Mouse (Mus musculus) heart, adult 2 months (tissue): ENCODE measurements around the gene Napb. TPM values are rescaled to one million over a fixed set of nuclear protein-coding genes. Genes with fewer than 3 reads are reported as not detected.

ENCODE experiments used
- DNase-seq, 2 experiments: peaks; one replicate each; pipeline ENCODE4 v3.0.0; 2021
- H3K27ac ChIP-seq: fragments of 200-600 bp; 2 replicates; pipeline ENCODE4 v1.8.1; 2022
- H3K27me3 ChIP-seq: fragments of 200-500 bp; 2 replicates; pipeline ENCODE4 v1.6.1; 2012; ENCODE audit warnings: mild to moderate bottlenecking, low read length, inconsistent platforms, mixed read lengths; ENCODE audit not compliant: control insufficient read depth, insufficient read depth
- H3K36me3 ChIP-seq: fragments of 200-500 bp; 2 replicates; pipeline ENCODE4 v1.6.1; 2012; ENCODE audit warnings: low read length, inconsistent platforms; ENCODE audit not compliant: control insufficient read depth, insufficient read depth
- H3K4me1 ChIP-seq: fragments of 200-500 bp; 2 replicates; pipeline ENCODE4 v1.6.1; 2011; ENCODE audit warnings: low read length; ENCODE audit not compliant: control insufficient read depth, insufficient read depth
- H3K4me3 ChIP-seq: fragments of 200-600 bp; 2 replicates; pipeline ENCODE4 v1.8.1; 2022
- H3K79me2 ChIP-seq: fragments of 200-500 bp; replicated peaks from 2 replicates; pipeline ENCODE4 v1.6.1; 2012; ENCODE audit warnings: mild to moderate bottlenecking, inconsistent platforms, low read length, moderate library complexity, mixed read lengths; ENCODE audit not compliant: control insufficient read depth, insufficient read depth
- H3K9ac ChIP-seq: fragments of 200-500 bp; 2 replicates; pipeline ENCODE4 v1.6.1; 2012; ENCODE audit warnings: low read depth, mild to moderate bottlenecking, control low read depth, inconsistent platforms, low read length, mixed read lengths
- CTCF ChIP-seq: fragments of 200-600 bp; IDR thresholded peaks from 2 replicates; pipeline ENCODE4 v1.8.1; 2022; ENCODE audit warnings: antibody characterized with exemption, mild to moderate bottlenecking, moderate library complexity
- EP300 ChIP-seq: fragments of 200-500 bp; IDR thresholded peaks from 2 replicates; pipeline ENCODE4 v1.6.1; 2011; ENCODE audit warnings: low read depth, low read length, control low read depth; ENCODE audit not compliant: insufficient read depth
- POLR2A ChIP-seq: fragments of 200-500 bp; IDR thresholded peaks from 2 replicates; pipeline ENCODE4 v1.6.1; 2011; ENCODE audit warnings: mild to moderate bottlenecking, low read depth, low read length, control low read depth; ENCODE audit not compliant: insufficient read depth
- WGBS: fragments of 180-500 bp; shearing (Covaris S2); methylation state at CpG from one replicate; pipeline ENCODE4 v1.1.7; 2018; 5-methylcytosine and 5-hydroxymethylcytosine counted together
- intact Hi-C: fragments of 180-260 bp; cut with DNase I; formaldehyde crosslinking; loops from one replicate; pipeline ENCODE4 v1.15.1; 2025
- polyA plus RNA-seq: library from polyadenylated mRNA; depleted of rRNA; stranded (reverse); fragments of >200 nt; gene quantifications from 2 replicates; pipeline ENCODE4 v1.2.3, GENCODE M21; 2012; rRNA removed
- total RNA-seq, 2 experiments: library from RNA; stranded (reverse); gene quantifications; 2 replicates each; pipeline ENCODE4 v1.2.3; 2021

Napb gene
- total and polyA plus RNA-seq, 3 experiments: 0.88 to 1.3 (median 1.1) TPM

- Histone ChIP-seq H3K4me3 (peak within 1 kb of the TSS; percentile 77), H3K27me3 (no peaks in the 10 kb centered on the region), H3K27ac (peak within 1 kb of the TSS; percentile 82), H3K36me3 (no peaks in the 10 kb centered on the region), H3K79me2 (no peaks in the 10 kb centered on the region; the same call in 1 of the 2 replicates), H3K9ac (peak within 1 kb of the TSS; percentile 83), H3K4me1 (no peaks in the 10 kb centered on the region; the same call in 1 of the 2 replicates)
- peak; percentile 99 to 100 for DNase-seq
- intact Hi-C loops: no loop called here
- under 1% methylated on average over 58 of the region's 58 CpGs for WGBS
- TF ChIP-seq CTCF: no peak
- peak; percentile 80 for TF ChIP-seq POLR2A
- TF ChIP-seq EP300: peak; percentile 52; the same call in 1 of the 2 replicates
These were observed 59.8 kb downstream of the Napb start, which contains the start of gene Nxt1 for GRCm38 (mm10) chr2:148672199-148673096. Gene Nxt1 (plus strand): TSS chr2:148672601.

- WGBS: 95% methylated on average over 1 of the region's 1 CpGs
- Histone ChIP-seq H3K27ac (no peak overlapping the region), H3K36me3 (no peaks in the 10 kb centered on the region), H3K27me3 (no peaks in the 10 kb centered on the region), H3K4me3 (no peak overlapping the region), H3K79me2 (no peaks in the 10 kb centered on the region), H3K9ac (no peak overlapping the region), H3K4me1 (no peaks in the 10 kb centered on the region; the same call in 1 of the 2 replicates)
- intact Hi-C loops: no loop called here
- no peak for DNase-seq
- TF ChIP-seq CTCF: no peak
- TF ChIP-seq POLR2A: no peak
- no peak for TF ChIP-seq EP300
These were observed 68.8 kb downstream of the Napb start for GRCm38 (mm10) chr2:148663458-148663857.

- Histone ChIP-seq H3K36me3 (no peaks in the 10 kb centered on the region), H3K27me3 (no peaks in the 10 kb centered on the region), H3K9ac (no peak overlapping the region), H3K27ac (no peak overlapping the region), H3K4me1 (no peaks in the 10 kb centered on the region; the same call in 1 of the 2 replicates), H3K79me2 (no peaks in the 10 kb centered on the region), H3K4me3 (no peak overlapping the region)
- TF ChIP-seq POLR2A: no peak
- peak; percentile 62; the same call in 1 of the 2 replicates for TF ChIP-seq EP300
- TF ChIP-seq CTCF: peak; percentile 86
- DNase-seq: peak; percentile 62 to 74
- intact Hi-C loops: loop anchor here (1.0 to 10.0 kb wide), 5 partner anchors 52 to 850 kb away; partner anchors contain the start of gene Thbd
- WGBS: 2% methylated on average over 3 of the region's 3 CpGs
These were observed 77.3 kb downstream of the Napb start for GRCm38 (mm10) chr2:148654961-148655360.

GRCm38 (mm10) chr2:148650587-148651357 lies 81.5 kb downstream of the Napb start:
- WGBS: 46% methylated on average over 3 of the region's 3 CpGs
- H3K4me3 ChIP-seq: no peak overlapping the region
- TF ChIP-seq CTCF (no peak), POLR2A (no peak), EP300 (no peak)
- intact Hi-C loops: loop anchor here (10.0 kb wide), 1 partner anchor 846 kb away; no protein-coding TSS in a partner anchor
- H3K4me1 ChIP-seq: no peaks in the 10 kb centered on the region
- DNase-seq: no peak
- no peaks in the 10 kb centered on the region for H3K79me2 ChIP-seq
- no peaks in the 10 kb centered on the region for H3K36me3 ChIP-seq
- no peaks in the 10 kb centered on the region for H3K27me3 ChIP-seq
- H3K9ac ChIP-seq: no peak overlapping the region
- H3K27ac ChIP-seq: no peak overlapping the region

GRCm38 (mm10) chr2:148644421-148645000 lies 87.8 kb downstream of the Napb start:
- no peaks in the 10 kb centered on the region for H3K27me3 ChIP-seq
- no peaks in the 10 kb centered on the region for H3K4me1 ChIP-seq
- no peak overlapping the region for H3K27ac ChIP-seq
- H3K4me3 ChIP-seq: no peak overlapping the region
- WGBS: 84% methylated on average over 6 of the region's 6 CpGs
- no peak for DNase-seq
- no peaks in the 10 kb centered on the region for H3K36me3 ChIP-seq
- TF ChIP-seq POLR2A (no peak), EP300 (no peak), CTCF (no peak)
- intact Hi-C loops: no loop called here
- no peaks in the 10 kb centered on the region for H3K79me2 ChIP-seq
- no peak overlapping the region for H3K9ac ChIP-seq

Other genes with a start within 250 kb of the Napb start
- gene Nxt1, start 59.9 kb downstream of the Napb start, total RNA-seq: 1 to 10 TPM; 6.4 to 8.7 TPM
- 9.0 and 13.1 TPM in 2 replicates for gene Nxt1, start 59.9 kb downstream of the Napb start, polyA plus RNA-seq
- 10 to 100 TPM; 22.0 to 24.0 TPM for gene Gzf1, start 51.4 kb downstream of the Napb start, total RNA-seq
- gene Gzf1, start 51.4 kb downstream of the Napb start, polyA plus RNA-seq: 8.0 and 12.5 TPM in 2 replicates
- not detected for gene Cstl1, start 17.9 kb upstream of the Napb start, total RNA-seq
- gene Cstl1, start 17.9 kb upstream of the Napb start, polyA plus RNA-seq: not detected in 2 replicates
- gene Cst11, start 39.0 kb upstream of the Napb start, total RNA-seq: not detected
- not detected in 2 replicates for gene Cst11, start 39.0 kb upstream of the Napb start, polyA plus RNA-seq
- gene 8030411F24Rik, start 49.5 kb upstream of the Napb start, total RNA-seq: not detected
- gene 8030411F24Rik, start 49.5 kb upstream of the Napb start, polyA plus RNA-seq: not detected in 2 replicates
- gene Cst12, start 56.9 kb upstream of the Napb start, total RNA-seq: under 1 TPM in 1 of 2 experiments, not detected in 1; 0.50 TPM
- gene Cst12, start 56.9 kb upstream of the Napb start, polyA plus RNA-seq: 0.67 TPM in 1 of 2 replicates, not detected in the other
- gene Cst8, start 66.3 kb upstream of the Napb start, total RNA-seq: not detected
- not detected in 2 replicates for gene Cst8, start 66.3 kb upstream of the Napb start, polyA plus RNA-seq
- gene Cst13, start 87.6 kb upstream of the Napb start, total RNA-seq: not detected
- not detected in 2 replicates for gene Cst13, start 87.6 kb upstream of the Napb start, polyA plus RNA-seq
- not detected for gene Cst9, start 102.7 kb upstream of the Napb start, total RNA-seq
- 0.82 and 2.2 TPM in 2 replicates for gene Cst9, start 102.7 kb upstream of the Napb start, polyA plus RNA-seq
- 1 to 10 TPM in 1 of 2 experiments, under 1 TPM in 1; 0.73 to 1.5 TPM for gene 9230104L09Rik, start 132.6 kb upstream of the Napb start, total RNA-seq
- 0.70 and 0.80 TPM in 2 replicates for gene 9230104L09Rik, start 132.6 kb upstream of the Napb start, polyA plus RNA-seq
- gene Cst3, start 143.2 kb upstream of the Napb start, total RNA-seq: 1,000 to 10,000 TPM in 1 of 2 experiments, 100 to 1,000 TPM in 1; 956 to 1,050 TPM
- 1,635 and 1,968 TPM in 2 replicates for gene Cst3, start 143.2 kb upstream of the Napb start, polyA plus RNA-seq